Mouse (Mus musculus): ENCODE data around the gene Cdiptos. TPM values are rescaled to one million over a fixed set of nuclear protein-coding genes. Genes with fewer than 3 reads are reported as not detected.

Cdiptos gene
- polyA plus RNA-seq, 1 experiment from 2014 or later, result 1.4 TPM

DNA sequence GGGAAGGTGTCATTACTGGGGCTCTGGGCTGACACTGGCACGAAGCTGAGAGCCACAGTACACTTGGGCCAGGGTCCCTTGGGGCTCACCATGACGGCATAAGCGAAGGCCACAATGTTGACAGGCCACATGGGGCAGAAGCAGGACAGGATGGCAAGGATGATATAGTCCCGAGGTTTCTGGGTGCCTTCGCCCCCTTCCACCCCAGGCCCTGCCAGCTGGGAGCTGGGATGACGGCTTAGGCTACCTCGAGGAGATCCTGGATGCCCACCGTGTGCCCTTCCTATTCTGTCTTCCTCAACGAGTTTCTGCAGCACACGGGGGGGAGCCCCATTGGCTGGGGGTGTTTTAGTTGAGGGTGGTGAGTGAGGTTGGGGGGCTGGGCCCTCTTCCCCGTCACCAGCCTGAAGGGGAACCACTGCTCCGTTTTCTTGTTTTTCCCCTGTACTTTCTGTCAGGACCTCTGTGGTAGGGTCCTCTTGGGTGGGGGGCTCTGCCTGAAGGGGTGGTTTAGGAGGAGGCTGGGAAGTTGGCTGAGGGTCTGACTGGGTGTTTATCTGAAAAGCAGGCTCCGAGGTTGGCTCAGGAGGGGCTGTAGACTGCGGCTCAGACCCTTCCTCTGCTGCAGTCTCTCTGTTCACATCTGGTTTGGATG lies 43.5 kb upstream of the Cdiptos start:
- H3K36me3 ChIP-seq, result peaks cover 40% of the 10 kb centered on the region
- peak overlapping the region; percentile 54; the same call in 1 of the 2 replicates for H3K4me3 ChIP-seq (replicated peaks)
- no peak for ATAC-seq (replicated peaks; ENCODE audit: low FRiP score)
- H3K9ac ChIP-seq, result peak overlapping the region; percentile 43; the same call in 1 of the 2 replicates
- H3K27me3 ChIP-seq, result no peaks in the 10 kb centered on the region
- H3K4me1 ChIP-seq, result peaks cover 88% of the 10 kb centered on the region
- 0 out of 2 replicates have a peak overlapping the region, but pooled peaks have one; percentile 96 for H3K27ac ChIP-seq
- H3K9me3 ChIP-seq (replicated peaks), result no peaks in the 10 kb centered on the region
- H3K4me2 ChIP-seq, result peak overlapping the region; percentile 92
- 76% methylated on average over 14 of the region's 14 CpGs for WGBS

- Histone ChIP-seq H3K4me2 (peak overlapping the region; percentile 92), H3K4me3 (replicated peaks) (peak overlapping the region; percentile 54; the same call in 1 of the 2 replicates), H3K27ac (peak overlapping the region; percentile 96), H3K9ac (peak overlapping the region; percentile 43; the same call in 1 of the 2 replicates), H3K9me3 (replicated peaks) (no peaks in the 10 kb centered on the region), H3K27me3 (no peaks in the 10 kb centered on the region), H3K4me1 (peaks cover 88% of the 10 kb centered on the region), H3K36me3 (peaks cover 34% of the 10 kb centered on the region)
- WGBS, result 48% methylated on average over 15 of the region's 15 CpGs
- no peak for ATAC-seq (replicated peaks; ENCODE audit: low FRiP score)
Measured at GRCm38 (mm10) chr7:127018416-127019305, 42.8 kb upstream of the Cdiptos start.

DNA sequence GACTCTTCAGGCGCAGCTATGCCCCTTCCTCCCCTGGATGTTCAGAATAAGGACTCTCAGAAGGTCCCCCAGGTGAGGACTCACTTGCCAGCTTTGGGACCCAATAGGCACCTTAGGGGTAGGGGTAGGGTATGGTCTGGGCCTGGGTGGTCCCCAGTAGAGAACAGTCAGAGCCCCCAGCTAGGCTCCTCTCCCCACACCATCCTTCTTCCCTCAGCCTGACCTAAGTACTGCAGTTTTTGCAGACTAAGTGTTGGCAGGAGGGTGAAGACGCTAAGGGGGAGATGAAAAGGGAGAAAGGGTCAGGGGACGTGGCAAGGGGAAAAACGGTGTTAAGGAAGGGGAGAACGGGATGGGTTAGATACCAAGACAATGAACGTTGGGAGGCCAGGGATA lies 42.0 kb upstream of the Cdiptos start:
- Histone ChIP-seq H3K27me3 (no peaks in the 10 kb centered on the region), H3K36me3 (peaks cover 34% of the 10 kb centered on the region), H3K4me1 (peaks cover 87% of the 10 kb centered on the region), H3K9me3 (replicated peaks) (no peaks in the 10 kb centered on the region), H3K27ac (peak overlapping the region; percentile 96), H3K9ac (peak overlapping the region; percentile 43; the same call in 1 of the 2 replicates), H3K4me3 (replicated peaks) (peak overlapping the region; percentile 69), H3K4me2 (peak overlapping the region; percentile 92)
- ATAC-seq (replicated peaks; ENCODE audit: low FRiP score), result no peak
- 32% methylated on average over 6 of the region's 6 CpGs for WGBS

- Histone ChIP-seq H3K4me2 (peak within 1 kb of the TSS; percentile 92), H3K27ac (peak within 1 kb of the TSS; percentile 96), H3K4me3 (replicated peaks) (peak within 1 kb of the TSS; percentile 69), H3K9ac (peak within 1 kb of the TSS; percentile 81), H3K9me3 (replicated peaks) (no peaks in the 10 kb centered on the region), H3K36me3 (peaks cover 34% of the 10 kb centered on the region), H3K4me1 (peaks cover 81% of the 10 kb centered on the region), H3K27me3 (no peaks in the 10 kb centered on the region)
- peak; percentile 76 for ATAC-seq (replicated peaks; ENCODE audit: low FRiP score)
- WGBS, result 4% methylated on average over 39 of the region's 39 CpGs
Measured at GRCm38 (mm10) chr7:127016971-127017949, 41.4 kb upstream of the Cdiptos start, which contains the start of gene Pagr1a. Gene Pagr1a (minus strand): TSS chr7:127017352.

- Histone ChIP-seq H3K4me2 (peak overlapping the region; percentile 92), H3K4me3 (replicated peaks) (peak overlapping the region; percentile 69), H3K4me1 (peaks cover 74% of the 10 kb centered on the region), H3K27ac (peak overlapping the region; percentile 96), H3K9me3 (replicated peaks) (no peaks in the 10 kb centered on the region), H3K9ac (peak overlapping the region; percentile 81), H3K36me3 (peaks cover 30% of the 10 kb centered on the region), H3K27me3 (no peaks in the 10 kb centered on the region)
- ATAC-seq (replicated peaks; ENCODE audit: low FRiP score), result peak; percentile 38
- WGBS, result under 1% methylated on average over 22 of the region's 22 CpGs
Measured at GRCm38 (mm10) chr7:127016486-127016938, 40.6 kb upstream of the Cdiptos start.

GRCm38 (mm10) chr7:127016481-127016485 lies 40.4 kb upstream of the Cdiptos start, which contains the start of gene Pagr1b:
Gene Pagr1b (minus strand): TSS chr7:127016484.
- Histone ChIP-seq H3K4me3 (replicated peaks) (peak within 1 kb of the TSS; percentile 69), H3K4me1 (peaks cover 71% of the 10 kb centered on the region), H3K36me3 (peaks cover 29% of the 10 kb centered on the region), H3K9me3 (replicated peaks) (no peaks in the 10 kb centered on the region), H3K9ac (peak within 1 kb of the TSS; percentile 81), H3K4me2 (peak within 1 kb of the TSS; percentile 92), H3K27me3 (no peaks in the 10 kb centered on the region), H3K27ac (peak within 1 kb of the TSS; percentile 96)
- no peak for ATAC-seq (replicated peaks; ENCODE audit: low FRiP score)

DNA sequence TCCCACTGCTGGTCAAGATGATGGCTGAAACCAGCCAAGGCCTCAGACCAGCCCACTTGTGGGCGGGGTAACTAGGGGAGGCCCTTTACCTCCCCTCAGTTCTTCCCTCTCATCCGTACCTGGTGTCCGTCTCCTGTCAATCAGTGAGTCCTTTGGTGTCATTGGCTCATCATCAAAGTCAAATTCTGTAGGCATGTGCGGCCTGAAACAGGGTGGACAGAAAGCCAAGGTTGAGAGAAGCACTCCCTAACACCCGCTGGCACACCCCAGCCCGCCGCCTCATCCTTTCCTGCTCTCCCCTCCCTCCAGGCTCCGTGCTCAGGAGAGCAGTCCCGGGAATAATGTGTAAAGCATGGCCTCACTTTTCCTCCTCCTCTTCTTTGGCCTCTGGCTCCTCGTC lies 40.2 kb upstream of the Cdiptos start:
- Histone ChIP-seq H3K36me3 (peaks cover 29% of the 10 kb centered on the region), H3K27ac (peak overlapping the region; percentile 96), H3K4me1 (peaks cover 69% of the 10 kb centered on the region), H3K9ac (peak overlapping the region; percentile 81), H3K9me3 (replicated peaks) (no peaks in the 10 kb centered on the region), H3K4me3 (replicated peaks) (peak overlapping the region; percentile 69), H3K4me2 (peak overlapping the region; percentile 92), H3K27me3 (no peaks in the 10 kb centered on the region)
- ATAC-seq (replicated peaks; ENCODE audit: low FRiP score), result peak; percentile 42
- WGBS, result under 1% methylated on average over 10 of the region's 10 CpGs

GRCm38 (mm10) chr7:127014993-127015392 lies 39.1 kb upstream of the Cdiptos start:
- WGBS, result 91% methylated on average over 12 of the region's 12 CpGs
- no peak for ATAC-seq (replicated peaks; ENCODE audit: low FRiP score)
- peaks cover 29% of the 10 kb centered on the region for H3K36me3 ChIP-seq
- H3K4me3 ChIP-seq (replicated peaks), result peak overlapping the region; percentile 54; the same call in 1 of the 2 replicates
- no peaks in the 10 kb centered on the region for H3K27me3 ChIP-seq
- peak overlapping the region; percentile 39; the same call in 1 of the 2 replicates for H3K9ac ChIP-seq
- peak overlapping the region; percentile 92 for H3K4me2 ChIP-seq
- peak overlapping the region; percentile 96; the same call in 1 of the 2 replicates for H3K27ac ChIP-seq
- H3K4me1 ChIP-seq, result peaks cover 59% of the 10 kb centered on the region
- no peaks in the 10 kb centered on the region for H3K9me3 ChIP-seq (replicated peaks)

DNA sequence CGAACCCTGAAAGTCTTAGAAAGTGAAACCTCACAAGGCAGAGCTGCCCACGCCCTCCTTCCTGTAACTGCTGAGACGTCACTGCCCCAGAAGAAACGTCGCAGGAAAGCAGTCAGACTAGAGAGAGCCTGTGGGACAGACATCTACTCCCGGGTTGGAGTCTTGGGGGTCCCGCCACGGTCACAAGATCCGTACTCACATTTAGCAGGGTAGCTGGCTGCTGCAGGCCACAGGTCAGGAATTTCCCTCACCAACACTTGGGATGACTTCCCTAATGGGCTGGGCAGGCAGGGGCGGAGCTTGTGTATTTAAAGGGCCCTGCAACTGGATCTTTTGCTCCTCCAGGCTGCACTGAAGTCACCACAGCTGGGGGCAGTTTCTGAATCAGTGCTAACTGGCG lies 38.4 kb upstream of the Cdiptos start, which contains the start of gene Mvp:
Gene Mvp (minus strand): TSS at position 302 of the 400 bp plus-strand sequence.
- no peak for ATAC-seq (replicated peaks; ENCODE audit: low FRiP score)
- Histone ChIP-seq H3K4me3 (replicated peaks) (peak within 1 kb of the TSS; percentile 54), H3K9ac (peak within 1 kb of the TSS; percentile 48), H3K36me3 (peaks cover 29% of the 10 kb centered on the region), H3K4me2 (peak within 1 kb of the TSS; percentile 92), H3K9me3 (replicated peaks) (no peaks in the 10 kb centered on the region), H3K27me3 (no peaks in the 10 kb centered on the region), H3K27ac (peak within 1 kb of the TSS; percentile 96), H3K4me1 (peaks cover 59% of the 10 kb centered on the region)
- 22% methylated on average over 11 of the region's 11 CpGs for WGBS

DNA sequence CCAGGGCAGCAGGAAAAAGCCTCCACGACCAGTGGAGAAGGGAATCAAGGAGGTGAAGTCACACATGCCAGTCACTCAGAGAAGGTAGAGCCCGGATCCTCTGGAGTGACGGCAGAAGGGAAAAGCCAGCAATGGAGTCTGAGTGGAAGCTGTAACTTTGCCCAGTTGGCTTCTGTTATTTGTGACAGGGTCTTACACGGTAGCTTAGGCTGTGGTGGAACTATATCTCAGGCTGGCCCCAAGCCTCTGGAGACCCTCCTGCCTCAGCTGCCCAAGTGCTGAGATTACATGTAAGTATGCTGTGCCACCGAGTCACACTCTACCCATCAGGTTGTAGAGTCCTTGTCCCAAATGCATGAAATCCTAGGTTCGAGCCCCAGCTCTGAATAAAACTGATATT lies 37.5 kb upstream of the Cdiptos start:
- H3K4me3 ChIP-seq (replicated peaks), result no peak overlapping the region
- no peak for ATAC-seq (replicated peaks; ENCODE audit: low FRiP score)
- no peak overlapping the region for H3K27ac ChIP-seq

GRCm38 (mm10) chr7:127012845-127013244 lies 36.9 kb upstream of the Cdiptos start:
- Histone ChIP-seq H3K4me3 (replicated peaks) (no peak overlapping the region), H3K27ac (no peak overlapping the region), H3K27me3 (no peaks in the 10 kb centered on the region), H3K4me1 (peaks cover 57% of the 10 kb centered on the region), H3K9me3 (replicated peaks) (no peaks in the 10 kb centered on the region), H3K9ac (no peak overlapping the region), H3K36me3 (peaks cover 29% of the 10 kb centered on the region), H3K4me2 (no peak overlapping the region)
- WGBS, result 93% methylated on average over 10 of the region's 10 CpGs
- ATAC-seq (replicated peaks; ENCODE audit: low FRiP score), result no peak

More for the DNA sequence above, 37.5 kb upstream of the Cdiptos start:
- H3K9me3 ChIP-seq (replicated peaks), result no peaks in the 10 kb centered on the region
- 92% methylated on average over 6 of the region's 6 CpGs for WGBS
- no peak overlapping the region; the same call in 1 of the 2 replicates for H3K9ac ChIP-seq
- H3K27me3 ChIP-seq, result no peaks in the 10 kb centered on the region
- H3K36me3 ChIP-seq, result peaks cover 29% of the 10 kb centered on the region
- peak overlapping the region; percentile 92; the same call in 1 of the 2 replicates for H3K4me2 ChIP-seq
- H3K4me1 ChIP-seq, result peaks cover 59% of the 10 kb centered on the region

Data from kidney, embryonic 15.5 days (tissue).